In the genomic region with DNA sequence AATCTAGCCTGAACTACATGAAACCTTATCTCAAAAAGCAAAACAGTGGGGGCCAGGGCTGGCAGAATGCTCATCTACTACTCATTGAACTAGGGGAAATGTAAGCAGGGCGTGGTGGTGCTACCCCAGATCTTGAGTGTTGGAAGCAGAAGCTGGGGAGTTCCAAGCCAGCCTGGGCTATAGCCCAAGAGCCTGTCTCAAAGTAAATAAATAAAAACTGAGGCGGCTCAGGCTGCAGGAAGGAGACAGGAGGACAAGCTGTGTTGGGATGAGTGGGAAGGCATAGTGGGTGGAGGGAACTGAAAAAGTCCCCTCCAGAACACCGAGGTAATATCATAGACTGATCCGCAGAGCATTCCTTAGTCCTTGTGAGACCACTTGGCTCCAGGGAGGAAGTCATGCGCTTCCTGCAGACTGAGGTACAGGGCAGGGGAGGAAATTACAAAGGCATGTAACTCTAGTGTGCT, we compare ENCODE assay signal across 8 mouse cellular contexts. TPM values are rescaled to one million over a fixed set of nuclear protein-coding genes. Genes with fewer than 3 reads are reported as not detected.
DNase-seq lines count a peak whose midpoint lies in the region; ATAC-seq and TF ChIP-seq lines count a peak whose summit lies in the region.

No protein-coding gene starts in this region.

- TF ChIP-seq CTCF in liver, embryonic 14.5 days (IDR thresholded peaks at IDR 0.05; ENCODE audit: low read depth): no peak
- TF ChIP-seq CTCF in stomach, postnatal 0 days (IDR thresholded peaks at IDR 0.05; ENCODE audit: low read depth): no peak

- H3K4me1 ChIP-seq in liver, embryonic 14.5 days (replicated peaks; ENCODE audit: control insufficient read depth in 2 of 2, insufficient read depth in 2 of 2, low read length in 1 of 2): peaks cover 6 to 23% of the 10 kb centered on the region in 2 experiments
- H3K4me1 ChIP-seq in stomach, postnatal 0 days (replicated peaks; ENCODE audit: control insufficient read depth, insufficient read depth): no peaks in the 10 kb centered on the region
- H3K4me1 ChIP-seq in midbrain, embryonic 11.5 days (ENCODE audit: control insufficient read depth, insufficient read depth, low read length): no peaks in the 10 kb centered on the region; the same call in 1 of the 2 replicates

- intact Hi-C loops in heart, postnatal 36 days (cut with DNase I): no loop called here

- H3K27ac ChIP-seq in liver, embryonic 14.5 days: no peak overlapping the region; the same call in none of the 2 replicates
- H3K27ac ChIP-seq in stomach, postnatal 0 days (replicated peaks): peak overlapping the region; percentile 56
- no peak overlapping the region for H3K27ac ChIP-seq in midbrain, embryonic 11.5 days (ENCODE audit: low read depth, low read length)

- H3K9ac ChIP-seq in liver, embryonic 14.5 days (replicated peaks): peak overlapping the region; percentile 15
- H3K9ac ChIP-seq in stomach, postnatal 0 days (ENCODE audit: low read length): no peak overlapping the region
- H3K9ac ChIP-seq in midbrain, embryonic 11.5 days (ENCODE audit: low read length): no peak overlapping the region

- no peak overlapping the region; the same call in 1 of the 2 replicates for H3K4me2 ChIP-seq in liver, embryonic 14.5 days (ENCODE audit: low read depth)
- H3K4me2 ChIP-seq in stomach, postnatal 0 days (replicated peaks; ENCODE audit: low read depth): no peak overlapping the region
- H3K4me2 ChIP-seq in midbrain, embryonic 11.5 days: no peak overlapping the region

- H3K36me3 ChIP-seq in liver, embryonic 14.5 days (replicated peaks; ENCODE audit: control insufficient read depth, insufficient read depth, low read depth): no peaks in the 10 kb centered on the region; the same call in 1 of the 2 replicates
- H3K36me3 ChIP-seq in stomach, postnatal 0 days (ENCODE audit: control insufficient read depth, insufficient read depth, low read length): peaks cover 10% of the 10 kb centered on the region
- peaks cover 4% of the 10 kb centered on the region; the same call in 1 of the 2 replicates for H3K36me3 ChIP-seq in midbrain, embryonic 11.5 days (ENCODE audit: control insufficient read depth, insufficient read depth, low read length)

- TF ChIP-seq EP300 in liver, embryonic 14.5 days (IDR thresholded peaks at IDR 0.05; ENCODE audit: low read depth): no peak
- TF ChIP-seq EP300 in stomach, postnatal 0 days (optimal IDR thresholded peaks at IDR 0.05): no peak

- peaks cover 27% of the 10 kb centered on the region for H3K27me3 ChIP-seq in liver, embryonic 14.5 days (ENCODE audit: control insufficient read depth, insufficient read depth, low read length)
- H3K27me3 ChIP-seq in stomach, postnatal 0 days (ENCODE audit: control insufficient read depth, insufficient read depth, low read length): no peaks in the 10 kb centered on the region
- peaks cover 27% of the 10 kb centered on the region for H3K27me3 ChIP-seq in midbrain, embryonic 11.5 days (ENCODE audit: control insufficient read depth, insufficient read depth, low read length)

- WGBS in liver, embryonic 14.5 days (ENCODE audit: insufficient replicate concordance): 14% methylated on average over 5 of the region's 5 CpGs
- 34% methylated on average over 5 of the region's 5 CpGs for WGBS in stomach, postnatal 0 days
- 65% methylated on average over 5 of the region's 5 CpGs for WGBS in midbrain, embryonic 11.5 days

- no peaks in the 10 kb centered on the region for H3K9me3 ChIP-seq in liver, embryonic 14.5 days (ENCODE audit: control insufficient read depth, low read length)
- no peaks in the 10 kb centered on the region for H3K9me3 ChIP-seq in stomach, postnatal 0 days (ENCODE audit: control insufficient read depth, low read length)
- no peaks in the 10 kb centered on the region for H3K9me3 ChIP-seq in midbrain, embryonic 11.5 days (ENCODE audit: control insufficient read depth, low read length)

- no peak overlapping the region for H3K4me3 ChIP-seq in liver, embryonic 14.5 days (ENCODE audit: insufficient read depth in 1 of 2, low read depth in 2 of 2, low read length in 2 of 2)
- H3K4me3 ChIP-seq in stomach, postnatal 0 days (ENCODE audit: low read depth, low read length): no peak overlapping the region
- H3K4me3 ChIP-seq in midbrain, embryonic 11.5 days (ENCODE audit: low read depth, low read length): no peak overlapping the region

- DNase-seq in urinary bladder, postnatal 14 days (ENCODE audit: low spot score): peak; percentile 64
- DNase-seq in urinary bladder, postnatal 25 days (ENCODE audit: low spot score): no peak
- peak; percentile 53 to 55 for DNase-seq in heart, postnatal 36 days
- DNase-seq in liver, embryonic 14.5 days (ENCODE audit: low read depth in 3 of 3, low spot score in 3 of 3): no peak
- no peak for DNase-seq in stomach, postnatal 0 days (ENCODE audit: low spot score)
- DNase-seq in left cerebral cortex, adult 9 months (ENCODE audit: low spot score in 2 of 2): no peak
- no peak for DNase-seq in midbrain, embryonic 11.5 days (ENCODE audit: low spot score, missing footprints)

- no peak for ATAC-seq in liver, embryonic 14.5 days (ENCODE audit: insufficient read depth)
- ATAC-seq in stomach, postnatal 0 days (ENCODE audit: low FRiP score, low TSS enrichment): no peak
- ATAC-seq in inflammation-experienced regulatory T-cells, adult 6 months: no peak
- ATAC-seq in midbrain, embryonic 11.5 days (ENCODE audit: low FRiP score): no peak

RNA-seq across cellular contexts. Expression of a gene that starts 3.9 kb away (rescaled TPM):
- total RNA-seq in heart, postnatal 36 days (2021): 1 to 10 TPM; 8.5 to 9.9 TPM
- polyA plus RNA-seq in liver, embryonic 14.5 days (2012; rRNA removed): 5.4 and 6.9 TPM in 2 replicates
- 7.9 and 9.1 TPM in 2 replicates for polyA plus RNA-seq in liver, embryonic 14.5 days (2014; fragmentation: Nextera tagmentation; extraction: Ambion mirVana)
- polyA plus RNA-seq in stomach, postnatal 0 days (2015; fragmentation: Nextera tagmentation; extraction: Ambion mirVana): 9.5 and 11.9 TPM in 2 replicates
- 10 to 100 TPM; 50.8 to 92.7 (median 68.9) TPM for polyA plus RNA-seq in inflammation-experienced regulatory T-cells, adult 6 months (2017; shearing (Covaris generic))
- 3.9 and 4.0 TPM in 2 replicates for polyA plus RNA-seq in midbrain, embryonic 11.5 days (2014; fragmentation: Nextera tagmentation; extraction: Ambion mirVana)

RNA-seq across cellular contexts. Expression of a gene that starts 9.3 kb away (rescaled TPM):
- 100 to 1,000 TPM; 139 to 148 TPM for total RNA-seq in heart, postnatal 36 days (2021)
- polyA plus RNA-seq in liver, embryonic 14.5 days (2012; rRNA removed): 36.5 and 36.7 TPM in 2 replicates
- polyA plus RNA-seq in liver, embryonic 14.5 days (2014; fragmentation: Nextera tagmentation; extraction: Ambion mirVana): 61.3 and 67.7 TPM in 2 replicates
- 87.3 and 90.2 TPM in 2 replicates for polyA plus RNA-seq in stomach, postnatal 0 days (2015; fragmentation: Nextera tagmentation; extraction: Ambion mirVana)
- polyA plus RNA-seq in inflammation-experienced regulatory T-cells, adult 6 months (2017; shearing (Covaris generic)): 100 to 1,000 TPM in 2 of 3 experiments, 10 to 100 TPM in 1; 95.6 to 122 (median 112) TPM
- polyA plus RNA-seq in midbrain, embryonic 11.5 days (2014; fragmentation: Nextera tagmentation; extraction: Ambion mirVana): 120 and 121 TPM in 2 replicates

RNA-seq across cellular contexts. Expression of a gene that starts 17.3 kb away (rescaled TPM):
- total RNA-seq in heart, postnatal 36 days (2021): 1 to 10 TPM in 1 of 2 experiments, under 1 TPM in 1; 0.65 to 1.1 TPM
- polyA plus RNA-seq in liver, embryonic 14.5 days (2012; rRNA removed): 61.8 and 64.1 TPM in 2 replicates
- 204 and 223 TPM in 2 replicates for polyA plus RNA-seq in liver, embryonic 14.5 days (2014; fragmentation: Nextera tagmentation; extraction: Ambion mirVana)
- 0.50 and 0.81 TPM in 2 replicates for polyA plus RNA-seq in stomach, postnatal 0 days (2015; fragmentation: Nextera tagmentation; extraction: Ambion mirVana)
- 1 to 10 TPM; 1.6 to 6.3 (median 3.1) TPM for polyA plus RNA-seq in inflammation-experienced regulatory T-cells, adult 6 months (2017; shearing (Covaris generic))
- 5.4 and 9.2 TPM in 2 replicates for polyA plus RNA-seq in midbrain, embryonic 11.5 days (2014; fragmentation: Nextera tagmentation; extraction: Ambion mirVana)

RNA-seq across cellular contexts. Expression of a gene that starts 20.0 kb away (rescaled TPM):
- total RNA-seq in heart, postnatal 36 days (2021): not detected
- polyA plus RNA-seq in liver, embryonic 14.5 days (2012; rRNA removed): 0.70 and 0.87 TPM in 2 replicates
- 0.20 and 0.28 TPM in 2 replicates for polyA plus RNA-seq in liver, embryonic 14.5 days (2014; fragmentation: Nextera tagmentation; extraction: Ambion mirVana)
- polyA plus RNA-seq in stomach, postnatal 0 days (2015; fragmentation: Nextera tagmentation; extraction: Ambion mirVana): 0.15 and 0.27 TPM in 2 replicates
- polyA plus RNA-seq in inflammation-experienced regulatory T-cells, adult 6 months (2017; shearing (Covaris generic)): under 1 TPM in 2 of 3 experiments, not detected in 1; 0.25 to 0.31 TPM
- polyA plus RNA-seq in midbrain, embryonic 11.5 days (2014; fragmentation: Nextera tagmentation; extraction: Ambion mirVana): not detected in 2 replicates

RNA-seq across cellular contexts. Expression of a gene that starts 35.3 kb away (rescaled TPM):
- 1 to 10 TPM; 3.9 to 5.1 TPM for total RNA-seq in heart, postnatal 36 days (2021)
- 1.2 and 1.3 TPM in 2 replicates for polyA plus RNA-seq in liver, embryonic 14.5 days (2012; rRNA removed)
- 2.3 and 3.0 TPM in 2 replicates for polyA plus RNA-seq in liver, embryonic 14.5 days (2014; fragmentation: Nextera tagmentation; extraction: Ambion mirVana)
- polyA plus RNA-seq in stomach, postnatal 0 days (2015; fragmentation: Nextera tagmentation; extraction: Ambion mirVana): 16.3 and 19.4 TPM in 2 replicates
- 1 to 10 TPM; 5.1 to 6.4 (median 5.9) TPM for polyA plus RNA-seq in inflammation-experienced regulatory T-cells, adult 6 months (2017; shearing (Covaris generic))
- 18.1 and 20.1 TPM in 2 replicates for polyA plus RNA-seq in midbrain, embryonic 11.5 days (2014; fragmentation: Nextera tagmentation; extraction: Ambion mirVana)

Comparison
In these comparisons a context has a peak if more than half of its experiments do, and no peak if none do; other contexts are left out.
1. DNase-seq: peak in urinary bladder, postnatal 14 days (single experiment) and heart, postnatal 36 days (2 of 2); none in urinary bladder, postnatal 25 days (single experiment), liver, embryonic 14.5 days (0 of 3), stomach, postnatal 0 days (single experiment), left cerebral cortex, adult 9 months (0 of 2) and midbrain, embryonic 11.5 days (single experiment).